13 mouse cellular contexts compared by ENCODE assay signal in genomic region chr7:99236888-99237660, GRCm38 (mm10). TPM values are rescaled to one million over a fixed set of nuclear protein-coding genes. Genes with fewer than 3 reads are reported as not detected.
DNase-seq lines count a peak whose midpoint lies in the region; ATAC-seq and TF ChIP-seq lines count a peak whose summit lies in the region.
"Had no signal": no experiment of that assay in that cellular context is flagged by ENCODE, and none has a peak within 500 bp of the region (broad histone marks: within the 10 kb centered on the region; RNA-seq: fewer than 3 reads in every experiment).

No protein-coding gene starts in this region.

- H3K9me3 ChIP-seq in heart, embryonic 10.5 days, result no peaks in the 10 kb centered on the region
- H3K9me3 ChIP-seq in stomach, embryonic 16.5 days (replicated peaks; ENCODE audit: control insufficient read depth, low read length), result no peaks in the 10 kb centered on the region
- no peaks in the 10 kb centered on the region for H3K9me3 ChIP-seq in stomach, postnatal 0 days (ENCODE audit: control insufficient read depth, low read length)
- H3K9me3 ChIP-seq in liver, embryonic 11.5 days (ENCODE audit: control insufficient read depth, low read length), result no peaks in the 10 kb centered on the region

- H3K27me3 ChIP-seq in heart, embryonic 10.5 days (ENCODE audit: insufficient read depth, poor library complexity, severe bottlenecking), result peaks cover 18% of the 10 kb centered on the region; the same call in 1 of the 2 replicates
- H3K27me3 ChIP-seq in stomach, embryonic 16.5 days (ENCODE audit: control insufficient read depth, insufficient read depth, low read length), result no peaks in the 10 kb centered on the region; the same call in 1 of the 2 replicates
- no peaks in the 10 kb centered on the region for H3K27me3 ChIP-seq in stomach, postnatal 0 days (ENCODE audit: control insufficient read depth, insufficient read depth, low read length)
- peaks cover 16% of the 10 kb centered on the region for H3K27me3 ChIP-seq in liver, embryonic 11.5 days (replicated peaks; ENCODE audit: control insufficient read depth, insufficient read depth, low read length)

- DNase-seq in heart, embryonic 10.5 days (ENCODE audit: low spot score), result no peak
- no peak for DNase-seq in heart, postnatal 4 days
- no peak for DNase-seq in stomach, postnatal 0 days (ENCODE audit: low spot score)
- DNase-seq in liver, embryonic 11.5 days (ENCODE audit: low spot score), result no peak
- DNase-seq in thymus, postnatal 25 days, result no peak
- DNase-seq in gastrocnemius, postnatal 10 days, result no peak
- DNase-seq in cerebellum, adult 11-12 months, result no peak
- DNase-seq: adrenal gland, postnatal 25 days; cerebellum, adult 9-11 months; gastrocnemius, postnatal 25 days; left cerebral cortex, postnatal 4 days had no signal

- no peak for TF ChIP-seq EP300 in stomach, postnatal 0 days (optimal IDR thresholded peaks at IDR 0.05)

- 0 out of 2 replicates have a peak overlapping the region, but pooled peaks have one; percentile 15 for H3K4me2 ChIP-seq in stomach, embryonic 16.5 days (ENCODE audit: low read depth, low read length)
- no peak overlapping the region for H3K4me2 ChIP-seq in stomach, postnatal 0 days (replicated peaks; ENCODE audit: low read depth)
- peak overlapping the region; percentile 64 for H3K4me2 ChIP-seq in liver, embryonic 11.5 days

- ATAC-seq in stomach, embryonic 16.5 days (ENCODE audit: insufficient read depth, low FRiP score), result no peak
- no peak for ATAC-seq in stomach, postnatal 0 days (ENCODE audit: low FRiP score, low TSS enrichment)
- no peak for ATAC-seq in liver, embryonic 11.5 days (replicated peaks; ENCODE audit: low FRiP score)

- H3K4me1 ChIP-seq in heart, embryonic 10.5 days, result peaks cover 21% of the 10 kb centered on the region
- H3K4me1 ChIP-seq in stomach, embryonic 16.5 days (ENCODE audit: control insufficient read depth, insufficient read depth, low read length), result peaks cover 14% of the 10 kb centered on the region
- H3K4me1 ChIP-seq in stomach, postnatal 0 days (replicated peaks; ENCODE audit: control insufficient read depth, insufficient read depth), result peaks cover 4% of the 10 kb centered on the region
- peaks cover 9% of the 10 kb centered on the region; the same call in 1 of the 2 replicates for H3K4me1 ChIP-seq in liver, embryonic 11.5 days (replicated peaks; ENCODE audit: control insufficient read depth, insufficient read depth, low read length)

- peak overlapping the region; percentile 79 for H3K27ac ChIP-seq in heart, embryonic 10.5 days
- H3K27ac ChIP-seq in stomach, embryonic 16.5 days (ENCODE audit: low read length), result no peak overlapping the region
- H3K27ac ChIP-seq in stomach, postnatal 0 days (replicated peaks), result no peak overlapping the region
- H3K27ac ChIP-seq in liver, embryonic 11.5 days (ENCODE audit: low read depth, low read length), result no peak overlapping the region

- H3K9ac ChIP-seq in stomach, embryonic 16.5 days (ENCODE audit: low read length), result no peak overlapping the region; the same call in 1 of the 2 replicates
- no peak overlapping the region for H3K9ac ChIP-seq in stomach, postnatal 0 days (ENCODE audit: low read length)
- H3K9ac ChIP-seq in liver, embryonic 11.5 days (ENCODE audit: low read depth, low read length), result no peak overlapping the region

- H3K4me3 ChIP-seq in heart, embryonic 10.5 days, result 0 out of 2 replicates have a peak overlapping the region, but pooled peaks have one; percentile 55
- H3K4me3 ChIP-seq in stomach, embryonic 16.5 days (replicated peaks; ENCODE audit: low read length), result no peak overlapping the region
- no peak overlapping the region for H3K4me3 ChIP-seq in stomach, postnatal 0 days (ENCODE audit: low read depth, low read length)
- H3K4me3 ChIP-seq in liver, embryonic 11.5 days (ENCODE audit: low read depth, low read length), result peak overlapping the region; percentile 37

- no peaks in the 10 kb centered on the region for H3K36me3 ChIP-seq in heart, embryonic 10.5 days
- H3K36me3 ChIP-seq in stomach, embryonic 16.5 days (ENCODE audit: control insufficient read depth, insufficient read depth, low read length), result no peaks in the 10 kb centered on the region
- no peaks in the 10 kb centered on the region for H3K36me3 ChIP-seq in stomach, postnatal 0 days (ENCODE audit: control insufficient read depth, insufficient read depth, low read length)
- no peaks in the 10 kb centered on the region for H3K36me3 ChIP-seq in liver, embryonic 11.5 days (ENCODE audit: control insufficient read depth, insufficient read depth, low read length)

- TF ChIP-seq CTCF in stomach, postnatal 0 days (IDR thresholded peaks at IDR 0.05; ENCODE audit: low read depth), result no peak

- 25% methylated on average over 8 of the region's 8 CpGs for WGBS in heart, embryonic 10.5 days
- 55% methylated on average over 8 of the region's 8 CpGs for WGBS in stomach, embryonic 16.5 days
- WGBS in stomach, postnatal 0 days, result 68% methylated on average over 8 of the region's 8 CpGs
- WGBS in liver, embryonic 11.5 days, result 31% methylated on average over 8 of the region's 8 CpGs

RNA-seq across cellular contexts. Expression of gene Mogat2, which starts 1.3 kb away (rescaled TPM):
- 11.1 and 30.6 TPM in 2 replicates for polyA plus RNA-seq in heart, embryonic 10.5 days (2016; fragmentation: Nextera tagmentation; extraction: Ambion mirVana)
- not detected for total RNA-seq in heart, postnatal 4 days (2021)
- polyA plus RNA-seq in stomach, embryonic 16.5 days (2015; fragmentation: Nextera tagmentation; extraction: Ambion mirVana), result 31.3 and 33.7 TPM in 2 replicates
- 8.7 and 9.4 TPM in 2 replicates for polyA plus RNA-seq in stomach, postnatal 0 days (2015; fragmentation: Nextera tagmentation; extraction: Ambion mirVana)
- polyA plus RNA-seq in liver, embryonic 11.5 days (2014; fragmentation: Nextera tagmentation; extraction: Ambion mirVana), result 37.8 and 42.2 TPM in 2 replicates
- total RNA-seq in gastrocnemius, postnatal 10 days (2021), result under 1 TPM in 1 of 2 experiments, not detected in 1; 0.41 TPM
- total RNA-seq: gastrocnemius, postnatal 25 days; heart, postnatal 25 days had no signal

RNA-seq across cellular contexts. Expression of gene Map6, which starts 30.2 kb away (rescaled TPM):
- 2.1 and 2.3 TPM in 2 replicates for polyA plus RNA-seq in heart, embryonic 10.5 days (2016; fragmentation: Nextera tagmentation; extraction: Ambion mirVana)
- total RNA-seq in heart, postnatal 4 days (2021), result 1 to 10 TPM; 4.6 to 4.8 TPM
- polyA plus RNA-seq in stomach, embryonic 16.5 days (2015; fragmentation: Nextera tagmentation; extraction: Ambion mirVana), result 5.0 and 5.4 TPM in 2 replicates
- polyA plus RNA-seq in stomach, postnatal 0 days (2015; fragmentation: Nextera tagmentation; extraction: Ambion mirVana), result 8.7 and 9.1 TPM in 2 replicates
- 0.32 and 0.69 TPM in 2 replicates for polyA plus RNA-seq in liver, embryonic 11.5 days (2014; fragmentation: Nextera tagmentation; extraction: Ambion mirVana)
- 1 to 10 TPM; 5.6 to 7.0 TPM for total RNA-seq in gastrocnemius, postnatal 10 days (2021)

RNA-seq across cellular contexts. Expression of gene Dgat2, which starts 54.6 kb away (rescaled TPM):
- 12.5 and 24.3 TPM in 2 replicates for polyA plus RNA-seq in heart, embryonic 10.5 days (2016; fragmentation: Nextera tagmentation; extraction: Ambion mirVana)
- 10 to 100 TPM; 69.7 to 78.2 TPM for total RNA-seq in heart, postnatal 4 days (2021)
- polyA plus RNA-seq in stomach, embryonic 16.5 days (2015; fragmentation: Nextera tagmentation; extraction: Ambion mirVana), result 103 and 124 TPM in 2 replicates
- 307 and 320 TPM in 2 replicates for polyA plus RNA-seq in stomach, postnatal 0 days (2015; fragmentation: Nextera tagmentation; extraction: Ambion mirVana)
- polyA plus RNA-seq in liver, embryonic 11.5 days (2014; fragmentation: Nextera tagmentation; extraction: Ambion mirVana), result 59.9 and 60.1 TPM in 2 replicates
- total RNA-seq in gastrocnemius, postnatal 10 days (2021), result 10 to 100 TPM; 11.4 to 15.6 TPM

Comparison
In these comparisons a context has a peak if more than half of its experiments do, and no peak if none do; other contexts are left out.
1. H3K4me3 ChIP-seq: peak in heart, embryonic 10.5 days (single experiment) and liver, embryonic 11.5 days (single experiment); none in stomach, embryonic 16.5 days (single experiment) and stomach, postnatal 0 days (single experiment).